Mouse (Mus musculus) megakaryocyte, embryonic 14.5 days (primary cell): Measurements from ENCODE around the gene Nhsl2.

Experiments
- FLI1 ChIP-seq: IDR thresholded peaks from 2 replicates; pipeline ENCODE4 v1.6.1; 2012; ENCODE audit warnings: low read length, inconsistent platforms, mixed read lengths
- GATA1 ChIP-seq: IDR thresholded peaks from 3 replicates; pipeline ENCODE4 v1.6.1; 2012; ENCODE audit warnings: mixed read lengths, low read length, inconsistent platforms, borderline replicate concordance

DNA sequence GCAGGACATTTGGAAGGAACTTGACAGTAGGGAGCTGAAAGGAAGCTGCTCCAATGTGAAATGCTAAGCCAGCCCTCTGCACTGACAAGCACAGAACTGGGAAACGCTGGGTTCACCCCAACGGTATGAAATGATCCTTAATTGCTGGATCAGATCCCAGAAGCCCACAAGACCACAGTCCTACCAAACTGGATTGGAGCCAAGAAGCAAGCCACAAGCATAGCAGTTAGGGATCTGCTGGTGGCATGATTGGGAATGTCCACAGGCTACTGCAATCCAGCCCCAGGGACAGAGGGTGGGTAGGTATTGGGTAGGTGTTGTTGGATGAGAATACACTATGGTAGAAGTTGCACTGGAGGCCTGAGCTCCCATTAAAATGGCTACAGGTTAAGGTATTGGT lies 94.6 kb downstream of the Nhsl2 start:
- TF ChIP-seq FLI1 = no peak
- no peak for TF ChIP-seq GATA1
